Mouse (Mus musculus): Measurements from ENCODE around the gene Lamtor4.

Lamtor4 gene

DNA sequence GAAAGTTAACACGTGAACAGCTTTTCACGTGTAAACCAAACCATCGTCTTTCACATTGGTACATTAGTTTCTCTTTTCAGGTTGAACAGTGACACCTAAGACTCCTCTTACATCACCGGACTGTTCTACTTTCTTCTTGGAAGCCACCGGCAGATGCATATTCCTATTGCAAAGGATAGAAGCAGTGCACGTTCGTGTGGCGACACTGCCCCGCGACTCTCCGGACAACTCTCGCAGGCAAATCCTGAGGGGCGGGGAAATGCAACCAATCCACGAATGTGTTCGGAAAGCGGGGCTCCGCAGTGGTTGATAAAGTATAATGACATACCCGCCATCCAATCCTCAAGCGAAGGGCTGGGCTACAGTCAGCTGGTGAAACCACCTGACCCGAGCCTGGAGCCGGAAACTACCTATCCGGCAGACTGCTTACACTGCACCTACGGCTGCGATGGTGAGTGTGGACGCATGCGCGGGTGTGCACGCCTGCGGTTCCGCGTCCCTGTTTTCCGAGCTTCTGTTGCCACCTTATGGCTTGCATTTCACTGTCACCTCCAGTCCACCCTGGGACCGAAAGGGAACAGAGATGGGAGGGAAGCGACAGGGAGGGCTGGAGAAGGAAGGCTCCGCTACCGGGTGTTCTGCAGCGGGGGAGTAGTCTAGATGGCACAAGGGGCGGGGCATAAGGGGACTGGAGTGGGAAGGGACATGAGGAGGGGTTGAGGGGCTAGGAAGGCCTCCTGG lies at the start of gene Lamtor4:
Gene Lamtor4 (plus strand): TSS at position 130 of the 741 bp plus-strand sequence.
- peak; percentile 92 to 93 for DNase-seq (ENCODE audit: low spot score in 2 of 2)

DNA sequence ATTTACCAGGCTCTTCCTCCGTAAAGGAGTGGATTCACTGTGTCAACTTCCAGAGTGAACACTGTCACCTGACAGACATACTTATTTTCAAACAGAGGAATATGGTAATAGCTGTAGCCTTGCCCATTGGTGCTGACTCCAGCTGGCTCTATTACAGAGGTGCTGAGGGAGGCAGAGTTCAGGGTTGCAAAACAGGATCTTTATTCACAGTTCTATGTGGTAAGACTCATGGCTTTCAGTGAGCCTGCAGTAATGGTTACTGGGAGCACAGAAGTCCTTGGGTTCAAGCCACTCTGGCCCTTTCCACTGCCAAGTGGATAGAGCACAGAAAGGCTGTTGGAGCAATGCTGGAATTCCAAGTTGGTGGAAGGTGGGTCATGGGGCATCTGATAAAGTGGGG lies 48.0 kb upstream of the Lamtor4 start:
- no peak for DNase-seq (ENCODE audit: low spot score in 2 of 2)

DNA sequence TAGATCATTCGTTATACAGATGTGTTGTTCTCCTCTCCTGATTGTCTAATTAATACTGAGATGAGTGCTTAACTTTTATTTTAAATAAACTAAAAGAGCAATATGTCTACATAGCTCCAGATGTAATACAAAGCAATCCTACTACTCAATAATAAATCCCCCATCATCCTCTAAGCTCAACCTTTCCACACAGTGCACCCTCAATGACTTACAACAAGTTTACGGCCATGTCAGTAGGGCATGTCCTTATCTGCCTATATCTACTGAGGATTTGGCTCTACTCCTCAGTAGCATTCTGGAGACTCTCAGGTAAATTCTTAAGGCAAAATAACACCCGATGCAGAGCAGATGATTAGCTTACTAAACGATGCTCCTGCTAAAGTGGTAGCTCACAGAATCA lies 47.4 kb upstream of the Lamtor4 start:
- no peak for DNase-seq (ENCODE audit: low spot score in 2 of 2)

DNA sequence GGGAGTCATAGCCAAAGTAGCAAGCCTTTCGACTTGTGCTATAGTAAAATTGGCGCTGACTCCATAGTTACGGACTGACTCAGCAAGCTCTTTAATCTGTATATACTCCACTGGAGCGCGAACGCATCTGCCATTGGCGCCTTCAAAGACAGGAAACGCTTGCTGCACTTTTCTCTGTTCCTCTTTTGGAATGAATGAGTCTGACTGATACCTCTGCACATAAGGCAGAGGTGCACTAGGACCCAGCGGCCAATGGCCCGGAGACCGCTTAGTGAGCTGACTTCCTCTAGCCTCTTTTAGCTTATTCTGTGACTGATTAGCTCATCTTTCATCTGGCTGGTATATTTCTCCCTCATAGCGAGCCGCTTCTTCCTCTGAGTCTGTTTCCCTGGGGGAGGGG lies 38.6 kb upstream of the Lamtor4 start:
- DNase-seq (ENCODE audit: low spot score in 2 of 2): peak in 1 of 2 experiments; percentile 16

DNA sequence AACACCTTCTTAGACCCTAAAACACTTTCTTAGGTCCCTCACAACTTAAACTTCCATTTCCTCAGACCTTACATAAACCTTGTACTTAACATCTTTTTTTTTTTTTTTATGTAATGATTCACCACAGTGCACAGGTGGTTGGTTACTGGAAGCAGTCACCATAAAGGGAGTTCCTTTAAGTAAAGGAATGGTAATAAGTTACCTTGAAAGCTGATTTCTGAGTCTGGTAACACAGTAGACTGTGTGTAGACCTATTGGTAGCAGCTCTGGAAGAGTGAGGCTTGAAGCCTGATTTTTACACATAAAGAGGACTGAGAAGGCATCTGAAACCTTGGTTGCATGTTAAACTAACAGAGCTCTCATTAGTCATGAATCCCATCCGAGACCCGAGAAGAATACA lies 35.4 kb upstream of the Lamtor4 start:
- no peak for DNase-seq (ENCODE audit: low spot score in 2 of 2)

DNA sequence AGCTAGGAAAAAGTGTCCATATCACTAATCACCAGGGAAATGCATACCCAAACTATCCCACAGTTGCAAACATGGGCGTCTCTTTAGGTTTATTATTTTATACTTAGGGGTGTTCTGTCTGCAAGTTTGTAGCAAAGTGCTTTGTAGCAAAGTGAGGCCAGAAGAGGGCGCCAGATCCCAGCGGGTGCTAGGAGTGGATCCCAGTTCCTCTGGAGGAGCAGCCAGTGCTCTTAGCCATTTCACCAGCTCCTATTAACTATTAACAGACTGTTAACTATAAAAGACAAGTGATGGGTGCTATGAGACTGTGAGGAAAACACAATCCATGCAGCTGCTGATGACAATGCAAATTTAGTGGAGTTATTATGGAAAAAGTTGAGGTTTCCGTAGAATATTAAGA lies 33.2 kb upstream of the Lamtor4 start:
- peak; percentile 58 to 75 for DNase-seq (ENCODE audit: low spot score in 2 of 2)

DNA sequence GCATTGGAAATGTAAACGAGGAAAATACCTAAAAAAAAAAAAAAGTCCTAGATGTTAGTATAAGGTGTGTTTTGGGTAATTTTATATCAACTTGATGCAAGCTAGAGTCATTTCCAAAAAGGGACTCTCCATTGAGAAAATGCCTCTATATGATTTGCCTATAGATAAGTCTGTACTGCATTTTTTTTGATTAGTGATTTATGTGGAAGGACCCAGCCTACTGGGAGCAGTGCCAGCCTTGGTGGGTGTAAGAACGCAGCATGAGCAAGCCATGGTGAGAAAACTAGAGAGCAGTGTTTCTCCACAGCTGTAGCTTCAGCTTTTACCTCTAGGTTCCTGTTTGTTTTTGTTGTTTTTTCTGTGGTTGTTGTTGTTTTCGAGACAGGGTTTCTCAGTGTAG lies 32.0 kb upstream of the Lamtor4 start:
- no peak for DNase-seq (ENCODE audit: low spot score in 2 of 2)

DNA sequence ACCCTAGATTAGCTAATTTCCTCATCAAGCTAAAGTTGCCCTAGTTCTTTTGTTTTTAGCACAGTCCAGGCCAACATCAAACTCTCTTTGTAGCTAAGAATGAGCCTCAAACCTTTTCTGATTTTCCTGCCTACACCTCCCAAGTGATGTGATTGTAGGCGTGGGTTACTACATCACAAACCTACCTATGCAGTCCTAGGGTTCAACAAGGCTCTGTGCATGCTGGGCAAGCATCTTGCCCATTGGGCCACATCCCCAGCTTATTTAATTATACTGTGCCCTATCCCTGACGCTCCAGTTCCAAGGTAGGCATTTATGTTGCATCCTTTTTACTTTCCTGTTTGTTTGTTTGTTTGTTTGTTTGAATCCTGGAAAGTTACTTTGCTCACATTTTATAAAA lies 29.6 kb upstream of the Lamtor4 start, which contains the start of gene Nxpe5:
Gene Nxpe5 (plus strand): TSS at position 199 of the 400 bp plus-strand sequence.
- no peak for DNase-seq (ENCODE audit: low spot score in 2 of 2)

DNA sequence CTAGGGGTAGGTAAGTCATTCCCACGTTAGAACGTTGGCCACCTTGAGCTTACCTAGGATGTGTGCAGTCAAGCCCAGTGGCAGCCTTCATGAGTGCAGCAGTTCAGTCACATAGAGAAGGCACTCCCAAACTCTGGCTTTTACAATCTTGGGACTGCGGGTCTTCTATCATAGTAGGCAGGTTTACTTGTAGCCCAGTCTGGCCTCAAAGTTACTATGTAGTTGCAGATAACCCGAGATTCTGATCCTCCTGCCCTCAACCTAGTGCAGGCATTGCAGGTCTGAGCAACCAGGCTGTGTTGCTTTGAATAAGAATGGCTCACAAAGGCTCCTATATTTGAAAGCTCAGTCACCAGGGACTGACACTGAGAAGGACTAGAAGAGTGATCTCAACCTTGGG lies 28.8 kb upstream of the Lamtor4 start:
- DNase-seq (ENCODE audit: low spot score in 2 of 2): no peak

DNA sequence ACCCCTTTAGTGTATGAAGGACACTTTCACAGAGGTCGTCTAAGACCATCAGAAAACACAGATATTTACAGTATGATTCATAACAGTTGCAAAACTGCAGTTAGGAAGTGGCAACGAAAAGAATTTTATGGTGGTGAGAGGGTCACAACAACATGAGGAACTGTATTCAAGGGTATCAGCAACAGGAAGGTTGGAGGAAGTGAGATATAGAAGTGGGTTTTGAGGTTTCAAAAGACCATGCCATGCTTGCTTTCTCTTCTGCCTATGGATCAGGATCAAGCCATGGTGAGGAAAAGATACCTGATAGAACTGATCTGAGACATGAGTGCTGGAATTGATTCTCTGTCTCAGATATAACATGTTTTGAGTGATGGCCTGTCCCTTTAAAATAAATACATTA lies 27.9 kb upstream of the Lamtor4 start:
- no peak for DNase-seq (ENCODE audit: low spot score in 2 of 2)

DNA sequence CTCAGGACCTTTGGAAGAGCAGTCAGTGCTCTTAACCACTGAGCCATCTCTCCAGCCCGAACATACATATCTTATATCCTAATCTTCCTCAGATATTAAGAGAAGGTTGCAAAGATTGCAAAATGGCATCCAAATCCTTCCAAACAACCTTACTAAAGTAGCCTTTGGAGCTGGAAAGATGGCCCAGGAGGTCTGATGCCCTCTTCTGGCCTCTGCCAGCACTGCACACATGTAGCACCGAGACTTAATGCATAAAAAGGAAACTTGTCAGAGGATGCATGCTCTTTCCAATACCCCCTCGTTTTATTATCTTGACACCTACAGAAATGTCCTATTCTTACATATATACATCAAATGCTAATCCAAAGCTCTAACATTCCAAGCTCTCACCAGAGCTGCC lies 27.3 kb upstream of the Lamtor4 start:
- DNase-seq (ENCODE audit: low spot score in 2 of 2): peak in 1 of 2 experiments; percentile 29

DNA sequence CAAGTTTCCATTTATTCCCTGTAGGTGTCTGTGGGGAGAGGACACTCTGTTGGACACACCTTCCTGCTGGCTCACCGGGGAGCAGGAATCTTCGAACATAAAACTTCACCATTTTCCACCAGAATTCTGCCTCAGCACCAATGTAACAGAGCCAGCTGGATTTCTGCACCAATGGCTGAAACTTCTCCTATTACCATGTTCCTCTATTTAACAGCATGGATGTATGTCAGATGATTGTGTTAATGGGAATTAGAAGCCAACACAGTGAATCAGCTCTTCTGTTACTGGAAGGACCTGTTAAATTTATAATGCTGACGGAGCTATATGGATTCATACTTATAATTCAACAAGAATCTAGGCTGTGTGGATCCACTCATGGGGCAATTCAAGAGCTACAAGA lies 25.8 kb upstream of the Lamtor4 start:
- DNase-seq (ENCODE audit: low spot score in 2 of 2): no peak

DNA sequence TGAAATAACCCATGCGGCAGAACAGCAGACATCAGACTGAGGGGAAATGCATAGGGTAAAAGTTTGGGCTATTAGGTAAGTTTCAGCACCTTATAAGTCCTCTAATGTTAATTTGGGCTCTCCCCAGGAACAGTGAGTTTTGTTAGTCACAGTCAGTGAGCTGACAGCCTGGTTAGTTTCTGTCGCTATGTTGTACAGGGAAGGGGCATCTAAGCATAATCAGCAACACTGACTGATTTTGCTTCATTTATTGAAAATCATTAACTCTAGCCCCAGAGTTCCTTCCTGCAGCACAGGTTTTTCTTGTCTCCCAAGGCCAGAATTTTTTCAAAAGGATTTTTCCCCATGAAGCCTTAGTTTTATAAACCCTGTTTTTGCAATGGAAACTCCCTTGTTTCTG lies 21.5 kb upstream of the Lamtor4 start:
- DNase-seq (ENCODE audit: low spot score in 2 of 2): no peak

DNA sequence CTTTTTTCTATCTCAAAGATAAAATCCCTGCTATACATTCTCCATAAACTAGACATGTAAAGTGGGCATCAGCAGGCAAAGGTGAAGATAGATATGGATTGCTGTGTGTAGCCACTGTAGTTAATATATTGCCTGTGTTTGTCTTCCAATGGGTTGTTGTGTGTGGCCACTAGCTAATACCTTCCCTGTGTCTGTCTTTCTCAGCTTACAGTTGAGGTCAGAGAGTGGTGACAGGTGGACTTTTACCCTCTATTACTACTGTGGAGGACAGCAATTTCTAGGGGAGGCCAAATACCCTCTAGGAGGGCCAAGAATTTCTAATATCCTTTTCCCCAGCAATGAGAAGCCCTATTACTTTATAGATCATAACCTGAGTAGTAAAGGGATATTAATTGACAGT lies 21.1 kb upstream of the Lamtor4 start:
- no peak for DNase-seq (ENCODE audit: low spot score in 2 of 2)

DNA sequence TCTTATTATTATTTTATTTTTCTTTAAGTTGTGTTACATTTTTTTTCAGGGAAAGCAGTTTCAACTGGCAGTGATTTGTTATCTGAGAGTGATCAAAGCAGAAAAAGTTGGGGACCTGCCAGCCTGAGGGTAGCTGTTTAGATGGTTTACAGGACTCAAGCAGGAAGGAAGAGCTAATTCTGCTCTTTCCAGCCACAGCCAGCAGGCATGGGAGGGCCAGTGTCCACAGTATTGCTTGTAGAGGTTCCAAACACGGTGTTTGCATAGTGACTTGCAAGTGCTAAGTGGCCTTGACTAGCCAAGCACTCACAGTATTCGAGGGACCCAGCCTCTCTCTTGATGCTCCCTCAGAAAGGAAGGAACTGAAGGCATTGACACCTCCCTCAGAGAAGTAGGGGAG lies 13.8 kb upstream of the Lamtor4 start:
- no peak for DNase-seq (ENCODE audit: low spot score in 2 of 2)

DNA sequence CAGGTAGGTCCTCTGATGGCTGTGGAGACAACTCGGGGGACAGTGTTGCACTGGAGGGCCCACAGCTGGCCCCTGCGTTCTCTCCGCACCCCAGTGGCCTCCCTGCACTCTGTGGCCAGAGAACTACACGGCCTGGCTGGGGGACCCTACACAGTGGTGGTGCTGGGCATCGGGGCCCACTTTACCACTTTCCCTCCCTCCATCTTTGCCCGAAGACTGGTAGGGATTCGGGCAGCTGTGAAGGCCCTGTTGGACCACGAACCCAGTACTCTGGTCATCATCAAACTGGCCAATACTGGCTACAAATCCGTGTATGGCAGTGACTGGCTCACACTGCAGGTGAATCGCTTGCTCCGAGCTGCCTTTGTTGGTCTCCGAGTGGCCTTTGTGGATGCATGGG lies 4.1 kb upstream of the Lamtor4 start:
- DNase-seq (ENCODE audit: low spot score in 2 of 2): no peak

DNA sequence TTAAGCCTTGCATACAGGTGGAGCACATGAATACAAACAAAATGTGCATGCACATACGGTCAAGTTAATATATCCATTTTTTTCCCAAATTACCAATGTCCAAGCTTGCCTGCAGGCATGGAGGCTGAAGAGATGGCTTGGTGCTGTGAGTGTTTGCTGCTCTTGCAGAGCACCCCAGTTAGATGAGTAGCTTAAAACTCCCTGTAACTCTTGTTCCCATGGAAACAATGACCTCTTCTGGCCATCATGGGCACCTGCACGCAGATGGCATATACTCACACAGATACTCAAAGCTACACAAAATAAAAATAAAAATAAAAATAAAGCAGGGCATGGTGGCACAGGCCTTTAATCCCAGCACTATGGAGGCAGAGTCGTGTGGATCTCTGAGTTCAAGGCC lies 2.2 kb upstream of the Lamtor4 start:
- no peak for DNase-seq (ENCODE audit: low spot score in 2 of 2)

DNA sequence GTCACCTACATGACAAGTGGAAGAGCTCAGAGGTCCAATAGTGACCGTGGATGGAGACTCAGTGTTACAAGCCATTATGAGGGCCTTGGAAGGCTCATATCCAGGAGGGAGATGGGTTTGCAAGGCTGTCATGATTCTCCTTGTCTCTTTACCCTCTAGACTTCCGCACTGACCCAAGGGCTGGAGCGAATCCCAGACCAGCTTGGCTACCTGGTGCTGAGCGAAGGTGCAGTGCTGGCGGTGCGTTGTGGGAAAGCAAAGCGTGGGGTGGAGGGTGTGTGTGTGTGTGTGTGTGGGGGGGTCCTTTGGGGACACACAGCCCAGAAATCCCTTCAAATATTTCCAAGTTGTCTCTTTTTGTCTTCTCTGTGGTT lies 799 bp downstream of the Lamtor4 start:
- no peak for DNase-seq (ENCODE audit: low spot score in 2 of 2)

DNA sequence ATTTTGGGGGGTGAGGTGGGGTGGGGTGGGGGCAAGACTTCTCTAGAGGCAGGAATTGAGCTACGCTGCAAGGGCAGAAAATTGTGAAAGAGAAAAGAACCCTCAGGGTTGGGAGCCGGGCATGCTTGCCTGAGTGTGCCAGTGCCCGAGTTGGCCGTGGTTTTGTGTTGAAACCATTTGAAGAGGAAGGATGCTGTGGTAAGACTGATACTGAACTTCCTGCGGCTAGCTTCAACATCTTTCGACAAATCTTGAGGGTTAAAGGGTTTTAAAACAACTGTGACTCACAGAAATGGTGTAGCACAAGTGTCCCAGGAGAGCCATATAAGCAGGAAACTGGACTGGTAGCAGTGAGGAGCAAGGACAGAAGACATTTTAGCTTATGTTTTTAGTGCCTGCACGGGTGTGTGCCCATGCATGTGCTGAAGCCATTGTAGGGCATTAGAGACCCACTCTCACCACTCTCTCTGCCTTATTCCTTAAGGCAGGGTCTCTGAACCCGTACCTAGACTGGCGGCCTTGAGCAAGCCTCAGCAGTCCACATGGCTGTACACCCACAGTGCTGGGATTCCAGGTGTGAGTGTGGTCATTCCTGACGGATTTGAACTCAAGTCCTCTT lies 1.8 kb downstream of the Lamtor4 start:
- peak; percentile 60 to 63 for DNase-seq (ENCODE audit: low spot score in 2 of 2)

DNA sequence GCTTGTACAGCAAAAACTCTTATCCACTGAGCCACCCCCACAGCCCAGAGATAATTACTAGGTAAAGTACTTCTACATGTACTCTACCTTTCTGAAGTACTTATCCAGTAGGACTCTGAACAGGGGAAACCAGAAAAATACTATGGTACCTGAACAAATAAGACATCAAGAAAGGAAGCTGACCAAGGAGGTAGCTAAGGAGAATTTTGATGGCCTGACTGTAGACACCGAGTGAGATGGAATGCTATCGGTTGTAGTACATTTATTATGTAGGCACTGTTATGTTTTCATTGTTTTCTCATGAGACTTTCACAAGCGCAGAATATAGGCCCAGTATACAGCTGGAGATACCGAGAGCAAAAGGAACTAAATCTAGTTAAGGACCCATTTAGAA lies 2.3 kb downstream of the Lamtor4 start:
- no peak for DNase-seq (ENCODE audit: low spot score in 2 of 2)

DNA sequence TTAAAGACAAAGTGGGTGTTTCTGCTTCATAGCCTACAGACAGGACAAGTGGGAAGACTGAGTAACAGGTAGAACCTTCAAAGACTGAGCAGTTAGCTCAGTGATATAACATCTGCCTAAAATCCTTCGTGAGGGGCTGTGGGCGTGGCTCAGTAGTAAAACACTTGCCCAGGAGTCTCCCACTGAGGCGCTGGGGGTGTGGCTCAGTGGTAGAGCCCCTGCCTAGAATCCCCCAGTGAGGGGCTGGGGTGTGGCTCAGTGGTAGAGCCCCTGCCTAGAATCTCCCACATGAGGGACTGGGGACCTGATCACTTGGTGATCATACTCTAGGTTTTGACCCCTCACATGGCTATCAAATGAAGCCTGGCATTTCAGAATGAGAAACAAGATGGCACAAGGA lies 2.8 kb downstream of the Lamtor4 start:
- DNase-seq (ENCODE audit: low spot score in 2 of 2): no peak

DNA sequence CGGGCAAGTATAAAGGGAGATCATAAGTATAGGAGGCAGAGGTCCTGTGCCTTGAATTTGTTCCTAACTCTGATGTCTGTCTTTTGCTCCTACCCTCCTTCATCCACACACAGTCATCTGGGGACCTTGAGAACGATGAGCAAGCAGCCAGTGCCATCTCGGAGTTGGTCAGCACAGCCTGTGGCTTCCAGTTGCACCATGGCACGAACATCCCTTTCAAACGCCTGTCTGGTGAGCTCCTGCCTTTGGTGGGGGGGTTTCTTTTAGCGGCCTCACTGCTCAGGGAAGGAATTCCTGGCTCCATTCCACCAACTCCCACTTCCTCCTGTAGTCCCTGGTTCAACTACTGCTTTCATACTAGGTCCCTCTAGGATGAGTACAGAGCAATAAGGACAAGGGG lies 3.3 kb downstream of the Lamtor4 start:
- DNase-seq (ENCODE audit: low spot score in 2 of 2): no peak

DNA sequence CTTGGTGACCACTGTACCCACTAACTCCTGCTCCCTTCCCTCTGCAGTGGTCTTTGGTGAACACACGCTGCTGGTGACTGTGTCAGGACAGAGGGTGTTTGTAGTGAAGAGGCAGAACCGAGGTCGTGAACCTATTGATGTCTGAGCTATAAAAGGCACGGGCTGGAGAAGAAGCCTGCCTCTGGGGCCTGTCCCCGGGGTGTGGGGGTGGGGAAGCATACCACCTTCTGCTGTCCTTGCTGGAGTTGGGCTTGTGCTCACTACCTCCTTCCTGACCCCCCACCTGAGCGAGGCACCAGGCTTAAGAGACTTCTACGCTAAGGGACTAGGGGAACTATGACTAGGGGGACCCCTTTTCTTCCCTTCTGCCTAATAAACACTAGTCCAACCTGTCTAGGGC lies 3.7 kb downstream of the Lamtor4 start:
- no peak for DNase-seq (ENCODE audit: low spot score in 2 of 2)

DNA sequence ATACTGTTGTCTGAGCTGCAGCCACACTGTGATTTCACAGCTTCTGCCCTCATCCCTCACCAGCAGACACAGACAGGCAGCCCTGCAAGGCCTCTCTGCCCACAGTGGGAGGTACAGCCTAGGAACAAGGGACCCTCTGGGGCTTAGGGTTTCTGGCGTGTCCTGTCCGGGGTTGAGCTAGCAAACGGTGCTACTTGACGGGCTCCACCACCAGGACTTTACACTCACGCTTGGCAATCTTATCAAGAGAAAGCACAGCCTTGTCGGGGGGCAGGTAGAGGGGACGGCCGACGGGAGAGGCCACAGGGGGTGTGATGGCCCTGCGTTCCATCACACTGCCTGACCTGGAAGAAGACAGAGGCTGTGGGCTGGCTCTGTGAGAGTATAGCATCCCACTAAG lies 4.8 kb downstream of the Lamtor4 start:
- DNase-seq (ENCODE audit: low spot score in 2 of 2): no peak
